Mouse (Mus musculus) right cerebral cortex, postnatal 4 days (tissue): ENCODE measurements around the gene Asxl1.
A peak's percentile ranks its signal among the peaks of the same experiment; 100 is the strongest.

Experiments
- DNase-seq: peaks from one replicate; pipeline ENCODE4 v3.0.0-alpha.2; 2022

The Asxl1 gene

GRCm38 (mm10) chr2:153445137-153446016 is 99.7 kb downstream of the Asxl1 start:
- DNase-seq, result peak; percentile 42

DNA sequence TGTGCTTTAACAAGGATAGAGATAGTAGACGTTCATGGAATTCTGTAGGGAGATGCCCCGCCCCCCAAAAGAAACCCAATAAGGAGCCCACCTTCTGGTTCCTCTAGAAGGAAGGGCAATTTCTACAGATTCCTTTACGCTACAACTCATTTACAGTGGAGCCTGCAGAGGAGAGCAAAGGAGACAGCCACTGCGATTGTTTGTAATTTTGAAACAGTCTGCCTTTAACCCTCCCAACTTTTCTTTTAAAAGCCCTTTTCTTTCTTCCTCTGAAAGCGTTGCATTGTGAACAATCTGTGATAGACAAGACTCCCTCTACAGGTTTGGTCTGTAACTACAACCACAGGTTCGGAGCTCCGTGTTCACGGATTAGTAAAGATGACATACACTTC is 100.4 kb downstream of the Asxl1 start:
- peak; percentile 34 for DNase-seq

DNA sequence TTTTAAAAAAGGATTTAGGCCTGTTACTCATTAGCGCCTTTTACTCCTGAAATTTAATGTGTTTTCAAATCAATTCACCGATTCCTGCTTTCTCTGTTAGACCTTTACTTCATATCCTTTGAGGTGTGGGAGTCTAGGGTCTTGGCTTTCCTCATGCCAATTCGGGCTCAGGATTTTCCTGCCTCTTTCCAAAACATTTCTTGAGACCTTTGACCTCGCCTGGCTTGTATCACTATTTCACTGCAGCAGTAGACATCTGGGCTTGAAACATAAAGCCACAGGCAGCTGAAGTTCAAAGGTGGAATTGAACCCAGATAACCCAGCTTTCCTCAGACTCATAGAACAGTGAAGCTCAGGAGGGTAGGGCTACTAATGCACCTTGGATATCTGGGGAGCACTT is 100.8 kb downstream of the Asxl1 start:
- no peak for DNase-seq

- DNase-seq, result no peak
Observed at GRCm38 (mm10) chr2:153447719-153448118, 102.1 kb downstream of the Asxl1 start.

DNA sequence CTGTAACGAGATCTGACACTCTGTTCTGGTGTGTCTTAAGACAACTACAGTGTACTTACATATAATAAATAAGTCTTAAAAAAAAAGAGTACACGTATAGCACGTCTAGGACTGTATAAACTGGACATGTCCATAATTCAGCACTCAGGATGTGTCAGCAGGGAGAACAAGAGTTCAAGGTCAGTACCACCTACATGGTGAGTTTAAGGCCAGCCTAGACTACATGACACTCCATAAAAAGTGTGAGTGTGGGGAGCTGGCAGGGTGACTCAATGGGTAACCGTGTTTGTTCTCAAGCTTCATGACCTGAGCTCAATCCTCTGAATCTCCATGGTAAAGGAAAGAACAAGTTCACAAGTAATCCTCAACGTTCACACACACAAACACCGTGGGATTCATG is 102.9 kb downstream of the Asxl1 start:
- DNase-seq, result no peak
